ENCODE assay signal across 9 mouse cellular contexts in the genomic region with DNA sequence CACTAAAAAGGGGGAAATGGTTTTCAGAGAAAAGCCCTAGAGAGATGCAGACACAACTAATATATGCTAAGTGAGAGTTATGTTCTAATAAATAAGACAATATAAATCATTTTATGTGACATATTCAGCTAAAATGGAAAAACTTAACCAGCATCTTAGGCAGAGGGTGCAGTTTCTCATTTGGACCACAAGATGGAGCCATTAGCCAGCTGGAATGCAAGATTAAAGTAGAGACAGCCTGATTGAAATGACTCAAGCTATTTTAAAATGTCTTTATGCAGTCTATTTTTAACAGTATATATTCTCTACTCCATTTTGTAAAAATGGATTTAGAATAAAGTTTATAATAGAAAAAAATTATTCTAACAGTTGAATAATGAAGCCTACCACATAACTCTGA. TPM values are rescaled to one million over a fixed set of nuclear protein-coding genes. Genes with fewer than 3 reads are reported as not detected.
DNase-seq lines count a peak whose midpoint lies in the region; ATAC-seq and TF ChIP-seq lines count a peak whose summit lies in the region.
"Had no signal": no experiment of that assay in that cellular context is flagged by ENCODE, and none has a peak within 500 bp of the region (broad histone marks: within the 10 kb centered on the region; RNA-seq: fewer than 3 reads in every experiment).

No protein-coding gene starts in this region.

- H3K9me3 ChIP-seq in kidney, embryonic 15.5 days (replicated peaks) = no peaks in the 10 kb centered on the region
- no peaks in the 10 kb centered on the region for H3K9me3 ChIP-seq in lung, postnatal 0 days (ENCODE audit: low read length)

- H3K27me3 ChIP-seq in kidney, embryonic 15.5 days = no peaks in the 10 kb centered on the region
- no peaks in the 10 kb centered on the region for H3K27me3 ChIP-seq in lung, postnatal 0 days (replicated peaks; ENCODE audit: insufficient read depth, low read length)

- H3K4me3 ChIP-seq in kidney, embryonic 15.5 days (replicated peaks) = no peak overlapping the region
- no peak overlapping the region for H3K4me3 ChIP-seq in lung, postnatal 0 days (ENCODE audit: low read depth, low read length)

- TF ChIP-seq EP300 in lung, postnatal 0 days (IDR thresholded peaks at IDR 0.05) = no peak

- H3K9ac ChIP-seq in kidney, embryonic 15.5 days = no peak overlapping the region
- H3K9ac ChIP-seq in lung, postnatal 0 days (replicated peaks; ENCODE audit: low read depth) = no peak overlapping the region

- peaks cover 4% of the 10 kb centered on the region; the same call in 1 of the 2 replicates for H3K4me1 ChIP-seq in kidney, embryonic 15.5 days
- H3K4me1 ChIP-seq in lung, postnatal 0 days (ENCODE audit: insufficient read depth, low read depth, low read length) = no peaks in the 10 kb centered on the region

- ATAC-seq in kidney, embryonic 15.5 days (replicated peaks; ENCODE audit: low FRiP score) = no peak
- ATAC-seq in CD4-positive, CD25-positive, alpha-beta regulatory T cell, adult 4 months = peak; percentile 63
- no peak for ATAC-seq in lung, postnatal 0 days
- no peak for ATAC-seq in frontal cortex, adult (ENCODE audit: low TSS enrichment)

- TF ChIP-seq CTCF in lung, postnatal 0 days (IDR thresholded peaks at IDR 0.05) = peak; percentile 85

- DNase-seq in kidney, postnatal 10 days = peak; percentile 33
- peak; percentile 66 for DNase-seq in NIH3T3 (ENCODE audit: low read depth)
- peak; percentile 57 for DNase-seq in lung, postnatal 0 days (ENCODE audit: low spot score)
- no peak for DNase-seq in urinary bladder, postnatal 14 days (ENCODE audit: low spot score)
- no peak for DNase-seq in left cerebral cortex, adult 18-20 months (ENCODE audit: low spot score in 2 of 2)
- DNase-seq: kidney, adult 11 months had no signal

- no peak overlapping the region for H3K27ac ChIP-seq in kidney, embryonic 15.5 days
- no peak overlapping the region for H3K27ac ChIP-seq in lung, postnatal 0 days (ENCODE audit: low read length)

- H3K36me3 ChIP-seq in kidney, embryonic 15.5 days = no peaks in the 10 kb centered on the region
- no peaks in the 10 kb centered on the region for H3K36me3 ChIP-seq in lung, postnatal 0 days (ENCODE audit: insufficient read depth, low read length)

- no peak overlapping the region for H3K4me2 ChIP-seq in kidney, embryonic 15.5 days
- H3K4me2 ChIP-seq in lung, postnatal 0 days (replicated peaks; ENCODE audit: low read depth, low read length) = no peak overlapping the region

RNA-seq across cellular contexts. Expression of a gene that starts 6.6 kb away (rescaled TPM):
- 75.6 and 76.7 TPM in 2 replicates for polyA plus RNA-seq in kidney, embryonic 15.5 days (2015; fragmentation: Nextera tagmentation; extraction: Ambion mirVana)
- polyA plus RNA-seq in CD4-positive, CD25-positive, alpha-beta regulatory T cell, adult 4 months (2017; shearing (Covaris generic)) = 10 to 100 TPM; 39.7 to 40.4 TPM
- polyA plus RNA-seq in lung, postnatal 0 days (2015; fragmentation: Nextera tagmentation; extraction: Ambion mirVana) = 35.7 and 37.2 TPM in 2 replicates
- 10 to 100 TPM; 24.0 to 25.2 TPM for total RNA-seq in left cerebral cortex, adult 18-20 months (2021)

RNA-seq across cellular contexts. Expression of a gene that starts 6.7 kb away (rescaled TPM):
- 15.5 and 16.7 TPM in 2 replicates for polyA plus RNA-seq in kidney, embryonic 15.5 days (2015; fragmentation: Nextera tagmentation; extraction: Ambion mirVana)
- polyA plus RNA-seq in CD4-positive, CD25-positive, alpha-beta regulatory T cell, adult 4 months (2017; shearing (Covaris generic)) = 10 to 100 TPM; 11.0 to 13.6 TPM
- polyA plus RNA-seq in lung, postnatal 0 days (2015; fragmentation: Nextera tagmentation; extraction: Ambion mirVana) = 8.3 and 9.0 TPM in 2 replicates
- total RNA-seq in left cerebral cortex, adult 18-20 months (2021) = 10 to 100 TPM; 15.2 to 16.0 TPM

Comparison
In these comparisons a context has a peak if more than half of its experiments do, and no peak if none do; other contexts are left out.
1. DNase-seq: peak in kidney, postnatal 10 days (single experiment), NIH3T3 (single experiment) and lung, postnatal 0 days (single experiment); none in urinary bladder, postnatal 14 days (single experiment) and left cerebral cortex, adult 18-20 months (0 of 2).